Mouse (Mus musculus) right cerebral cortex, postnatal 14 days (tissue): ENCODE data around the gene Efhd1.

Experiments
- DNase-seq: peaks from one replicate; pipeline ENCODE4 v3.0.0; 2022

The Efhd1 gene

DNA sequence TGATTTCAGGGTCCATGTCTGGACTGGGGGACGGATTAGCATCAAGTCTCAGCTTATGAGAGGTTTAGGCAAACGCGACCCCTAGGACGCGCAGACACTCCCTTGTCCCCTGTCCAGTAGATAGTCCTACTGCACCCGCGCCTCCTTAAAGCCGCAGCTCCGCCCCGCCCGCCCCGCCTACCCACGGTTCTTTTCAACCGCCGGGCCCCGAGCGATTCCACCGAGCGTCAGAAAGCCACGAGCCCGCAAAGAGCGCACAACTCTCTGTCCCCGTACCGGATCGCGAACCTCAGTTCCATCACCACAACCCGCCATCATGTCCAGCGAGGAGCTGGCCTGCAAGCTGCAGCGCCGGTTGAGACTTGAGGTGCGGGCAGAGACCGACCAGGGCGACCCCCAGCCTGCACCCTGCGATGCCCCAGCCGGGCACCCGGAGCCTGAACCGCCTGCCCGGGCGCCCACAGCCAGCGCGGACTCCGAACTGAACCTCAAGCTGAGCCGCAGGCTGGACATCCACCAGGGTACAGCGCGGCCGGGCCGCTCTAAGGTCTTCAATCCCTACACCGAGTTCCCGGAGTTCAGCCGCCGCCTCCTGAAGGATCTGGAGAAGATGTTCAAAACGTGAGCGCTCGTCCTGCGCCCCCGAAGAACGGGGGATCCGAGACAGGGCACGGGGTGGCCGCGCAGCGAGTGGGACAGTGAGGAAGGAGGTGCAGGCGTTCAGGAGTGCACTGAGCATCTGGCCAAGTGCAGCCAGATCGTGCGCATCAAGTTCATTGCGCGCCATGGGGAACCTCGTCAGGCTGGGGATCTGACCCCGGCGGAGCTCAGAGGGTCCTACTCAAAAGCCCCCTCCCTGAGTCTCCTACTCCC, at the start of gene Efhd1:
TSS of gene Efhd1 (plus strand) at position 230 of the 873 bp plus-strand sequence.
- peak; percentile 23 for DNase-seq

DNA sequence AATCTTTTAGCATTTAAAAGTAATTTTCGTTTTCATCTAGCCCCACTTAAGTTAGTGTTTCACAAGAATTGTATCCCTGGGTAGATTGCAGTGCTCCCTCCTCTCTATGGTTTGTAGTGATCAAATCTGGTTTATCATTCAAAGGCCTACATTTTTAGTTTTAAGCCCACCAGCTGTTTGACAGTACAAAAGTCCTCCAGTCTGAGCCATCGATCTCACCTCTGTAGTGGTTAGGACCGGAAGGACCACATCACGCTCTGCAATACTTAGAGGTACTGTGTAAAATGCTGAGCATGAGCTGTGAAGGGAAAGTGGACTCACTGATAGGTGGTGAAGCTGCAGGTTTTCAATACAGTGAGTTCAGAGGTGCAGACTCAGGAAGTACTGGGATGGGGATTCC, 49.4 kb upstream of the Efhd1 start:
- DNase-seq, result no peak

DNA sequence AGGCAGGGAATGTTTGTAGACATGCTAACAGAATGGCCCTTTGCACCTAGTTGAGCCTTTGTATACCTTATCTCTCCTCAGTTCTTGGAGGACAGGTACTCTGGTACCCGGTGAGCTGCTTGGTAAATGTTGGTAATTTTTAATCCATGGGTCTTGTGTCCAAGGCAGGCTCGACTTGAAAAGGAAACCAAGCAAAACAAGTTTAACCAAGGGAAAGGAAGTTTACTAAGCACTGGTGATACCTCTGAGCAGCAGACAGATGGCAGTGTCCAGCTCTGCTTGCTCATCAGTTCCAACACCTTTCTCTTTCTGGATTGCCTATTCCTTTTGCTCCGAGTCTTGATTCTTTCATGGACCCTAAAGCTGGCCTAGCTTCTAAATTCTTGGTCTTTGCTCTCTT, 46.2 kb upstream of the Efhd1 start:
- DNase-seq, result no peak

GRCm38 (mm10) chr1:87225739-87226138, 38.4 kb upstream of the Efhd1 start:
- DNase-seq, result no peak

DNA sequence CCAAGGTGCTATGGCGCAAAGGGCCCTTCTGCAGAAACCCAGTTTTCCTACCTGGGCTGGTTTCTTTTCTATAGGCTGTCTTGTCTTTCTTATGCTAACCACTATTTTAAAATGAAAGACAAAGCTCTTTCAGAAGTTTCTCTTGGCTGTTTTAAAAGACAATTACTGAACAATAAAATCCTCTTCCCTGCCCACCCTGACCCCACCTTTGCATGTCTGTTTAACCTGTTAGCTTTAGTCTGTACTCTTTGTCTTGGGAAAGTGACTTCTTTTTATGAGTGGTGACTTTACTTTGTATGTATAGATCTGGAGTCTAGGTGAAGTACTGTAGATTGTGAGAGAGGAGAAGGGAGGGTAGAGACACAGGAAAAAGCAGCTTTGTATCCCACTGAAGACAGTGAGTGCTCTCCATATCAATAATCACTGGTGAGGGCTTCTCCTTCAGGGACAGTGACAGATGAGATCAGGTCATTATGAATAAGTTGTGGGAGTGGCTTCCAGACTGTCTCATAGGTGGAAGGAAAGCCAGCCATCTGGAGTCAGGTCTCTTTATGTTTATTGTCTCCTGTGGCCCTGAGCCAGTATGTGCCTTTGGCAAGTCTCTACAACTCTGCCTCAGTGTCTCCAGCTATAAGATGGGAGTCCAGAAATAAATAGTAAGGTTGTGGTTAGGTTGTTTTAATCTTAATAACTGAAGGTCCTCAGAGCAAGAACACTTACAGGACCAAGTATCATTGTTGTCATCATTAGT, 37.6 kb upstream of the Efhd1 start:
- DNase-seq, result no peak

DNA sequence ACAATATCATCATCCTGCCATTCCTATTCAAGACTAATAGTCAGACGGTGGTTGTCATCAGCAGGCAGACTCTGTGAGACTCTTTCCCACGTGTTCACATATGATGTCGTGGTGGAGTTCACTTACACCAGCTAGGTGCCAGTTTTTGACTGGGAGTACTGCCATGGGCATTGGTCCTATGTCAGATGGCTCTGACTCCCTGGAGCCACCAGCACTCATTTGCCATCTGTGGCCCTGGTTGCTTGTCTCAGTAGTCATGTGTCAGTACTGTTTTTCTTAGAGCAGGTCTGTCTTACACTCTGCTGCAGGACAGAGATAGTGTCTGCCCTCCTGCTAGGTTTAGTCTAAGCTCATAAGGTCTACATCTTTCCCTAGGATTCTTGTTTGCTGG, 37.0 kb upstream of the Efhd1 start:
- no peak for DNase-seq

- DNase-seq, result no peak
Measured at GRCm38 (mm10) chr1:87230606-87231005, 33.6 kb upstream of the Efhd1 start.

- DNase-seq, result no peak
Measured at GRCm38 (mm10) chr1:87232197-87232596, 32.0 kb upstream of the Efhd1 start.

DNA sequence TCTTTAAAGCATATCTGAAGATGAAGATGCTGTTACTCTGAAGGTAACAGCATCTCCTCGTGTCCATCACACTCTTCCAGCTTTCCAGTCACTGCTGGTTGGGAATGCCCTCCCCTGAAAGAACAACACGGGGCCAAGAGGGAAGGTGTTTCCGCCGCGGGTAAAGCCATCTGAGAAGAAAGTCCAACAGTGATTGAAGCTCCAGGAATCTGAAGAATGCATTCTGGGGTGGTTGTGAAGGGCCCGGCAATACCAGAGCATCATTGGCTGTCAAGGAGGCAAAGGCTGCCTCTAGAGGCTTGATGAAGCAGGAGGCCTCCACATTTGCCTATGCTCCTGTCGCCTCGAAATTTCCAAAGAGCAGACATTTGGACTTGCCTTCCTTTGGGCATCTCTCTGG, 25.1 kb upstream of the Efhd1 start:
- no peak for DNase-seq

GRCm38 (mm10) chr1:87243021-87243420, 21.1 kb upstream of the Efhd1 start:
- DNase-seq, result no peak

- DNase-seq, result no peak
Measured at GRCm38 (mm10) chr1:87245430-87245829, 18.7 kb upstream of the Efhd1 start.

DNA sequence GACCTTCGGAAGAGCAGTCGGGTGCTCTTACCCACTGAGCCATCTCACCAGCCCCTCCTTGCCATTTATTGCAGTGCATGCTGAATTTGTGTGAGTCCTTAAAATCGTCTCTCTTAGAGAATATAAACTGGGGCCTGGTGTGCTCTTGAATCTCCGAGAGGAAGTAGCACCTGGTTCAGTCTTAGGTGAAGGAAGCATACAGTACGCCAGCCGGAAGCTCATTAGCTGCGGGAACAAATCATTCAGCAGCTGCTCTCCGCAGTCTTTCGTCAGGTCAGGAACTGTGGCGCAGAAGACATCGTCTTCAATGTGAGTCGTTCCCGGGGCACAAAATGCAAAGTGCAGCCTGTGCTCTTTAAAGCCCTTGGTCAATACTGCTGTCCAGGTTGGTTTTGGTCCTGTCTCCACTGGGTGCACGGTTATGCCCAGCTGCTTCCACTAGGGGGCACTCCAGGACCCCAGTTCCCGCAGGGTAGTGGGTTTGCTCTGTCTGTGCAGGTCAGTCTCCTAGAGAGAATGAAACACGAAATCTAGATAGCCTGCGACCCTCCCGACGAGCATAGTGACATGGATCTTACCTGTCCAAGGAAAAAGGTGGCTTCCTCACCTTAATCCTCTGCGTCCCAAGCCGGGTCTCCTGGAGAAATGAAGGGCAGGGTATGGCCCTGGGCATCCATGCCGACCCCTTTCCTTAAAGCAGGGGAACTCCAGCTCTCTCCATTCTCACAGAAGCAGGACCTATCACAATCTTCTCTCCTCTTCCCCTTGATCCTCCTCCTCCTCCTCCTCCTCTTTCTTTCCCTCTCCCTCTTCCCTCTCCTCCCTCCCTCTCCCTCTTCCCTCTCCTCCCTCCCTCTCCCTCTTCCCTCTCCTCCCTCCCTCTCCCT, 18.0 kb upstream of the Efhd1 start:
- DNase-seq, result peak; percentile 75

DNA sequence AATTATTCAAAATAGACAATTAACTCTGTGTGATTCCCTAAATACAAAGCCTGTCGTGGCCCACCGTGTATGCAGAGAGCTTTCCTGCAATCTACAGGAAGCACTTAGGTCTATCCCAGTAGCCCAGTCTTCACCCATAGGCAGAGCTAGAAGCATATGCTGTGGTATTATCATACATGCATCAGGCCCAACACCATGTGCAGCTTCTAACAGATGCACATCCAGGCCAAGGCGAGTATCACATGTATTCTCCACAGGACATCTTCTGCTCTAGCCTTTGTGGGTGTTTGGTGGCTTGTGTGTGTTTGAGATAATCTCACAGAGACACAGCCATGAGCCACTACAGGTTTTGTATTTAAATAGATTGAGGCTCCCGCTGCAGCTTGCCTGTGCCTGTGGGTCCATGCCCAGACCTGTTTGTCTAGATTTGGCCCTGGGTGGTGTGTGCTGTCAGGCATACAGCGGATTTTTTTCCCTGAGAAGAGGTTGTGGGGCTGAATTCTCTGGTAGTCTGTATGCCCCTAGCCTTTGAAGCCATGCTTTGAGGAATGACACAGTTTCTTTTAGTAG, 12.0 kb upstream of the Efhd1 start:
- no peak for DNase-seq

- no peak for DNase-seq
Measured at GRCm38 (mm10) chr1:87255173-87255572, 9.0 kb upstream of the Efhd1 start.

GRCm38 (mm10) chr1:87257691-87258090, 6.5 kb upstream of the Efhd1 start:
- no peak for DNase-seq

- DNase-seq, result no peak
Measured at GRCm38 (mm10) chr1:87258484-87258883, 5.7 kb upstream of the Efhd1 start.

DNA sequence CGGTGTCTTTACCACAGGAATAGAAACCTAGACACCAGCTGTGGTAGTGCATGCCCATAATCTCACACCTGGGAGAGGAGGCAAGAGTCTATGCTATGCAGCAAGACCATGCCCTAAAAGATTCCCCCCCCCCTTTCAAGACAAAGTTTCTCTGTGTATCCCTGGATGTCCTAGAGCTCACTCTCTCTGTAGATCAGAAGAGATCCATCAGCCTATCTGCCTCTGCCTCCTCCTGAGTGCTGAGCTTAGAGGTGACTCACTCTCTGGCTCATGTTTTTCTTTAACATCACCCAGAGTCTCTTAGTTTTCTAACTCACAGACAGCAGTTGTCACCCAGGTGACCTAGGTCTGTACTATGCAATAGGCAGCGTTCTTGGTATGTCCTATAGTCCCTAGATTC, 4.8 kb upstream of the Efhd1 start:
- DNase-seq, result no peak

DNA sequence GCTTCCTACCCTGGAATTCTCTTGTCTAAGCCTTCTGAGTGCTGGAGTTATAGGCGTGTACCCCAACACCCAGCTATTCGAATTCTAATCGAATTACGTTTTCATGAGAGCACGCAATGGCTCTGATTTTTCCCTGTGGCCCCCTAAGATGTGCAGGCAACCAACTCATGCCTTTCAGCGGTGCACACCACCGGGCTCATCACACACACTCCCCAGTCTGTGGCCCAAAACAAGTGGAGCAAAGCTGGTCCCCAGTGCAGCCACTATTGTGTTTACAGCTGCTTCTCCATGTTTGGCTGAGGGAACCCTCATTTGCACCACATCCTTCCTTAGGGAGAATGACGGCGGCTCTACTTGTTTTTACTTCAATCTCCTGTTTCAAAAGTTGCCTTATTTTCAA, 906 bp upstream of the Efhd1 start:
- DNase-seq, result no peak

- DNase-seq, result no peak
Measured at GRCm38 (mm10) chr1:87263796-87264133, 398 bp upstream of the Efhd1 start.

DNA sequence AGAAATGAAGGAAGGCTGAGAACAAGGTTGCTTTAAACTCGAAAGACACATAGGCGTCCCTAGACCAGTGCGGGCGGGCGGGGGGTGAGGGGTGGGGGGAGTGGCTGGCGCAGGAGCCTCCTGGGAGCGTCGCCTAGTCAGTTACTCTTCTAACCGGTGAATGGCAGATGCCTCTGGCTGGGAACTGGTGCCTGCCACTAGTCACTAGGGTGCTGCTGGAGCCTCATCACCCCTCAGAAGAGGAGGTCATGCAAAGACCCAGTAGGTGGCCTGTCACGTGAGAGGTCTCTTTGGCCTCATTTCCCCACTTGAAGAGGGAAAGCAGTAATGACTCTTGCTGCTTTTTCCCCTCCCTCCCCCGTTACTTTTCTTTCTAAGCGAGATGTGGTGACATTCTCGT, 1.0 kb downstream of the Efhd1 start:
- no peak for DNase-seq

DNA sequence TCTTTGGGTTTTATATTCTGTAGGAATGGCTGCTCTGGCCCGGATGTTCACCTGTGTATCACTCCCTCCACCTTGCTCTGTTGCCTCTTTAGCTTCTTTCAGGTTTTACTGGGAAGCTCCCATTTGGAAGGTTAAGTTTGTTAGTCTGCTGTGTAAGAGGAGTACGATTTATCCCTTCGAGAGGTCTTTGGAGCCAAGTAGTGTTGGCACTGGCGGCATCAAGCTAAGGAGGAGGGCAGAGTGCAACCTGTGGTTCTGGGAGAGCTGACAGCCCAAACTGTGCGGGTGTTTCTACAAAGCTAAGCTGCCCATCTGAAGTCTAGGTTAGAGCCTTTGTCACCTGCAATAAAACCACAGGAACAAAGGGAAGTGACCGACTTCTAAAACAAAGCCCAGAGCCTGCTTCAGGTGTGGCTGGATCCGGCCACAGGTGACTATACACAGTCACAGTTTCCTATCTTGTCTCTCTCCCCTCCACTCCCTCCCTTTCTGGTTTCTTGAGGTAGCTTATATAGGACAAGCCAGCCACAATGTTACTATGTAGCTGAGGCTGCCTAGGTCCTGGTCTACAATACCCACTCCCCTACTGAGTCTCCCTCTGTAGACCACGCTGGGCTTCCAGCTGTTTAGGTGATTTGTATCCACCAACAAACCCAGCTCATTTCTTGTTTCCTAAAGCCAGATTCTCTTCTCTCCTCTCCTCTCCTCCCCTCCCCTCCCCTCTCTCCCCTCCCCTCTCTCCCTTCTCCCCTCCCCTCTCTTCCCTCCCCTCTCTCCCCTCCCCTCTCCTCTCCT, 2.3 kb downstream of the Efhd1 start:
- no peak for DNase-seq

DNA sequence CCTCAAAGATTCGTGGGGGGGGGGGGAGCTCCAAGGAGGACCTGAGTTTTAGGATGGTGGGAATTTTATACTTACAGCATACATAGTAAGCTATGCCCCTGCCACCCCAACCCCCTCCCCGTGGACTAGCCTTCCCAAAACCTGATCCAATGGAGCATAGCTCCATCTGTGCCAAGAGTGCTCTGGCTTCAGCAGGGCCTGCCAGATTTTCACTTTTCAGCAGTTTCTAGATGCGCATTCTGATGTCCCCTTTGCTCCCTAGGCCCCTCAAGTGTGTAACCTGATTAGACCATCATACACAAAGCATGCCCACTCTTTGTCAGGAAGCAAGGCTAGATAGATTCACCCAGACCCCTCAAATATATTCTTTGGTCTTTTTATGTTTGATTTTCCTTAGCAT, 6.0 kb downstream of the Efhd1 start:
- DNase-seq, result no peak
